Comparison of ENCODE assay signal across 8 mouse cellular contexts in the genomic region with DNA sequence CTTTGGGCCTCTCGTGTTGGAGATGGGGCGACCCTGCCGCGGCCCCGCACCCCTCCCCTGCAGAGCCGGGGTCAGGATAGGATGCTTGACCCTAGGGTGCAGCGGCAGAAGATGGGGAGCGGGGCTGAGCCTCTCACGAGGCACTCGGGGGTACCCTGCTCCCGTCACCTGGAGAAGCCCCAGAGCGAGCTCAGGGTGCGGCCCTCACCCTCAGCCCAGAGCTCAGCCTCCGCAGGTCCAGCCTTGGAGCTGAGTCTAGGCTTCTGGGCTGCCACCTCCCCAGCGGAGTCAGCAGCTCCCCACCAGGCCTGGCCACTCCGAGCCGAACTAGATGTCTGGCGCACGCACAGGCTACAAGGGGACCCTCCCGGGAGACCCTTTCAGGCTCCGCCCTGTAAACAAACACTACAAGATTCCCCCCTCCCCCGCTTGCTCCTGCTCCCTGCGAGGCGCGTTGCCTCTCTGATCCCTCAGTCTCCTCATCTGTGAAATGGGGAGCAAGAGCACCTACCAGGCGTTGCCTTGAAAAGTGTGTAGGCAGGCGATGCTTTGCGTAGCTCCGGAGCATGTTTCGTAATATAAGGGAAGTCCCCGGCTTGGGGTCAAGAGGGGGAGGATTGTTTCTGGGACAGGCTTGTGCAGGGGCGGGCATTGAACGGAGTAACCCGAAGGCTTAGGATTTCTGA. TPM values are rescaled to one million over a fixed set of nuclear protein-coding genes. Genes with fewer than 3 reads are reported as not detected.
A peak's percentile ranks its signal among the peaks of the same experiment; 100 is the strongest.
DNase-seq lines count a peak whose midpoint lies in the region; ATAC-seq and TF ChIP-seq lines count a peak whose summit lies in the region.

No protein-coding gene starts in this region.

- no peaks in the 10 kb centered on the region for H3K27me3 ChIP-seq in kidney, embryonic 15.5 days
- H3K27me3 ChIP-seq in Patski = no peaks in the 10 kb centered on the region
- no peaks in the 10 kb centered on the region for H3K27me3 ChIP-seq in heart, embryonic 13.5 days (replicated peaks)
- H3K27me3 ChIP-seq in limb, embryonic 13.5 days = no peaks in the 10 kb centered on the region
- no peaks in the 10 kb centered on the region; the same call in 1 of the 2 replicates for H3K27me3 ChIP-seq in midbrain, embryonic 11.5 days (ENCODE audit: control insufficient read depth, insufficient read depth, low read length)
- no peaks in the 10 kb centered on the region; the same call in 1 of the 2 replicates for H3K27me3 ChIP-seq in stomach, embryonic 16.5 days (ENCODE audit: control insufficient read depth, insufficient read depth, low read length)

- H3K4me1 ChIP-seq in kidney, embryonic 15.5 days = peaks cover 49% of the 10 kb centered on the region
- peaks cover 58% of the 10 kb centered on the region for H3K4me1 ChIP-seq in heart, embryonic 13.5 days
- peaks cover 44% of the 10 kb centered on the region for H3K4me1 ChIP-seq in limb, embryonic 13.5 days
- H3K4me1 ChIP-seq in midbrain, embryonic 11.5 days (ENCODE audit: control insufficient read depth, insufficient read depth, low read length) = peaks cover 21% of the 10 kb centered on the region
- peaks cover 28% of the 10 kb centered on the region for H3K4me1 ChIP-seq in stomach, embryonic 16.5 days (ENCODE audit: control insufficient read depth, insufficient read depth, low read length)

- H3K9me3 ChIP-seq in kidney, embryonic 15.5 days (replicated peaks) = no peaks in the 10 kb centered on the region
- H3K9me3 ChIP-seq in heart, embryonic 13.5 days = no peaks in the 10 kb centered on the region
- H3K9me3 ChIP-seq in limb, embryonic 13.5 days = no peaks in the 10 kb centered on the region
- H3K9me3 ChIP-seq in midbrain, embryonic 11.5 days (ENCODE audit: control insufficient read depth, low read length) = no peaks in the 10 kb centered on the region
- H3K9me3 ChIP-seq in stomach, embryonic 16.5 days (replicated peaks; ENCODE audit: control insufficient read depth, low read length) = no peaks in the 10 kb centered on the region

- H3K36me3 ChIP-seq in kidney, embryonic 15.5 days = peaks cover 5% of the 10 kb centered on the region; the same call in 1 of the 2 replicates
- peaks cover 4% of the 10 kb centered on the region for H3K36me3 ChIP-seq in heart, embryonic 13.5 days
- peaks cover 5% of the 10 kb centered on the region for H3K36me3 ChIP-seq in limb, embryonic 13.5 days
- H3K36me3 ChIP-seq in midbrain, embryonic 11.5 days (ENCODE audit: control insufficient read depth, insufficient read depth, low read length) = no peaks in the 10 kb centered on the region
- no peaks in the 10 kb centered on the region for H3K36me3 ChIP-seq in stomach, embryonic 16.5 days (ENCODE audit: control insufficient read depth, insufficient read depth, low read length)

- POLR2A ChIA-PET in Patski (lab: Charles Lee) = interaction anchor here (0.9 to 1.3 kb wide), 3 partner anchors 12 to 87 kb away, joined by 3 read pairs; no protein-coding TSS in a partner anchor

- ATAC-seq in kidney, embryonic 15.5 days (replicated peaks; ENCODE audit: low FRiP score) = peak; percentile 35
- peak; percentile 22 for ATAC-seq in Patski
- 0 out of 2 replicates have a peak, but pooled peaks have one; percentile 3 for ATAC-seq in heart, embryonic 13.5 days (ENCODE audit: extremely low read depth, insufficient number of reproducible peaks, low FRiP score, low TSS enrichment)
- peak; percentile 22 for ATAC-seq in limb, embryonic 13.5 days (ENCODE audit: low FRiP score, low read depth)
- ATAC-seq in midbrain, embryonic 11.5 days (ENCODE audit: low FRiP score) = peak; percentile 22
- ATAC-seq in stomach, embryonic 16.5 days (ENCODE audit: insufficient read depth, low FRiP score) = peak; percentile 49; the same call in 1 of the 2 replicates

- DNase-seq in kidney, adult 18-20 months = no peak
- no peak for DNase-seq in Patski (ENCODE audit: low read depth, low spot score)
- peak; percentile 67 for DNase-seq in embryo, embryonic 9.5 days (ENCODE audit: extremely low spot score)
- DNase-seq in midbrain, embryonic 11.5 days (ENCODE audit: low spot score, missing footprints) = peak; percentile 92

- CTCF ChIA-PET in Patski (lab: Charles Lee) = interaction anchor here (1.0 to 1.8 kb wide), 4 partner anchors 14 to 25 kb away, joined by 3 to 5 read pairs (median 4); no protein-coding TSS in a partner anchor

- no peak for TF ChIP-seq CTCF in Patski (IDR thresholded peaks at IDR 0.05)

- H3K27ac ChIP-seq in kidney, embryonic 15.5 days = peak overlapping the region; percentile 84
- peak overlapping the region; percentile 90 for H3K27ac ChIP-seq in heart, embryonic 13.5 days (replicated peaks)
- peak overlapping the region; percentile 28; the same call in 1 of the 2 replicates for H3K27ac ChIP-seq in limb, embryonic 13.5 days
- H3K27ac ChIP-seq in midbrain, embryonic 11.5 days (ENCODE audit: low read depth, low read length) = no peak overlapping the region
- peak overlapping the region; percentile 10; the same call in 1 of the 2 replicates for H3K27ac ChIP-seq in stomach, embryonic 16.5 days (ENCODE audit: low read length)

- H3K9ac ChIP-seq in kidney, embryonic 15.5 days = peak overlapping the region; percentile 76
- H3K9ac ChIP-seq in heart, embryonic 13.5 days = peak overlapping the region; percentile 89
- H3K9ac ChIP-seq in limb, embryonic 13.5 days = peak overlapping the region; percentile 87
- H3K9ac ChIP-seq in midbrain, embryonic 11.5 days (ENCODE audit: low read length) = peak overlapping the region; percentile 78
- H3K9ac ChIP-seq in stomach, embryonic 16.5 days (ENCODE audit: low read length) = peak overlapping the region; percentile 86

- in situ Hi-C loops in Patski (cut with MboI; ENCODE audit: low pct_unique_long_range_greater_than_20kb) = no loop called here

- H3K4me3 ChIP-seq in kidney, embryonic 15.5 days (replicated peaks) = peak overlapping the region; percentile 79
- H3K4me3 ChIP-seq in heart, embryonic 13.5 days = peak overlapping the region; percentile 84
- H3K4me3 ChIP-seq in limb, embryonic 13.5 days = peak overlapping the region; percentile 77
- H3K4me3 ChIP-seq in midbrain, embryonic 11.5 days (ENCODE audit: low read depth, low read length) = peak overlapping the region; percentile 68
- peak overlapping the region; percentile 71 for H3K4me3 ChIP-seq in stomach, embryonic 16.5 days (replicated peaks; ENCODE audit: low read length)

- WGBS in kidney, embryonic 15.5 days = 5% methylated on average over 34 of the region's 34 CpGs
- 5% methylated on average over 34 of the region's 34 CpGs for WGBS in heart, embryonic 13.5 days
- 7% methylated on average over 34 of the region's 34 CpGs for WGBS in limb, embryonic 13.5 days
- 8% methylated on average over 34 of the region's 34 CpGs for WGBS in midbrain, embryonic 11.5 days
- 5% methylated on average over 34 of the region's 34 CpGs for WGBS in stomach, embryonic 16.5 days

- H3K4me2 ChIP-seq in kidney, embryonic 15.5 days = peak overlapping the region; percentile 98
- H3K4me2 ChIP-seq in heart, embryonic 13.5 days = peak overlapping the region; percentile 96
- H3K4me2 ChIP-seq in limb, embryonic 13.5 days (replicated peaks) = peak overlapping the region; percentile 86
- peak overlapping the region; percentile 93 for H3K4me2 ChIP-seq in midbrain, embryonic 11.5 days
- peak overlapping the region; percentile 84 for H3K4me2 ChIP-seq in stomach, embryonic 16.5 days (ENCODE audit: low read depth, low read length)

RNA-seq across cellular contexts. Expression of a gene that starts 7.9 kb away (rescaled TPM):
- polyA plus RNA-seq in kidney, embryonic 15.5 days (2015; fragmentation: Nextera tagmentation; extraction: Ambion mirVana) = 17.0 and 17.6 TPM in 2 replicates
- 38.2 TPM for polyA plus RNA-seq in Patski (2021)
- 24.8 and 29.1 TPM in 2 replicates for polyA plus RNA-seq in heart, embryonic 13.5 days (2015; fragmentation: Nextera tagmentation; extraction: Ambion mirVana)
- 29.5 and 29.7 TPM in 2 replicates for polyA plus RNA-seq in limb, embryonic 13.5 days (2015; fragmentation: Nextera tagmentation; extraction: Ambion mirVana)
- polyA plus RNA-seq in midbrain, embryonic 11.5 days (2014; fragmentation: Nextera tagmentation; extraction: Ambion mirVana) = 3.4 and 4.5 TPM in 2 replicates
- 17.1 and 18.5 TPM in 2 replicates for polyA plus RNA-seq in stomach, embryonic 16.5 days (2015; fragmentation: Nextera tagmentation; extraction: Ambion mirVana)

RNA-seq across cellular contexts. Expression of a gene that starts 14.2 kb away (rescaled TPM):
- polyA plus RNA-seq in kidney, embryonic 15.5 days (2015; fragmentation: Nextera tagmentation; extraction: Ambion mirVana) = 32.6 and 34.4 TPM in 2 replicates
- 99.0 TPM for polyA plus RNA-seq in Patski (2021)
- polyA plus RNA-seq in heart, embryonic 13.5 days (2015; fragmentation: Nextera tagmentation; extraction: Ambion mirVana) = 302 and 318 TPM in 2 replicates
- polyA plus RNA-seq in limb, embryonic 13.5 days (2015; fragmentation: Nextera tagmentation; extraction: Ambion mirVana) = 42.0 and 49.8 TPM in 2 replicates
- polyA plus RNA-seq in midbrain, embryonic 11.5 days (2014; fragmentation: Nextera tagmentation; extraction: Ambion mirVana) = 18.3 and 22.0 TPM in 2 replicates
- 27.4 and 60.2 TPM in 2 replicates for polyA plus RNA-seq in stomach, embryonic 16.5 days (2015; fragmentation: Nextera tagmentation; extraction: Ambion mirVana)

RNA-seq across cellular contexts. Expression of a gene that starts 20.5 kb away (rescaled TPM):
- polyA plus RNA-seq in kidney, embryonic 15.5 days (2015; fragmentation: Nextera tagmentation; extraction: Ambion mirVana) = 22.3 and 23.2 TPM in 2 replicates
- 28.8 TPM for polyA plus RNA-seq in Patski (2021)
- polyA plus RNA-seq in heart, embryonic 13.5 days (2015; fragmentation: Nextera tagmentation; extraction: Ambion mirVana) = 37.6 and 38.7 TPM in 2 replicates
- polyA plus RNA-seq in limb, embryonic 13.5 days (2015; fragmentation: Nextera tagmentation; extraction: Ambion mirVana) = 37.2 and 39.5 TPM in 2 replicates
- polyA plus RNA-seq in midbrain, embryonic 11.5 days (2014; fragmentation: Nextera tagmentation; extraction: Ambion mirVana) = 13.2 and 13.6 TPM in 2 replicates
- polyA plus RNA-seq in stomach, embryonic 16.5 days (2015; fragmentation: Nextera tagmentation; extraction: Ambion mirVana) = 19.8 and 22.9 TPM in 2 replicates

RNA-seq across cellular contexts. Expression of a gene that starts 31.9 kb away (rescaled TPM):
- 0.10 and 0.17 TPM in 2 replicates for polyA plus RNA-seq in kidney, embryonic 15.5 days (2015; fragmentation: Nextera tagmentation; extraction: Ambion mirVana)
- polyA plus RNA-seq in Patski (2021) = 0.08 TPM
- 0.21 TPM in 1 of 2 replicates, not detected in the other for polyA plus RNA-seq in heart, embryonic 13.5 days (2015; fragmentation: Nextera tagmentation; extraction: Ambion mirVana)
- 0.19 and 0.23 TPM in 2 replicates for polyA plus RNA-seq in limb, embryonic 13.5 days (2015; fragmentation: Nextera tagmentation; extraction: Ambion mirVana)
- polyA plus RNA-seq in midbrain, embryonic 11.5 days (2014; fragmentation: Nextera tagmentation; extraction: Ambion mirVana) = 0.25 and 0.49 TPM in 2 replicates
- polyA plus RNA-seq in stomach, embryonic 16.5 days (2015; fragmentation: Nextera tagmentation; extraction: Ambion mirVana) = 0.10 and 0.15 TPM in 2 replicates

RNA-seq across cellular contexts. Expression of a gene that starts 32.8 kb away (rescaled TPM):
- 2.0 and 2.7 TPM in 2 replicates for polyA plus RNA-seq in kidney, embryonic 15.5 days (2015; fragmentation: Nextera tagmentation; extraction: Ambion mirVana)
- 0.47 TPM for polyA plus RNA-seq in Patski (2021)
- 0.36 TPM in 1 of 2 replicates, not detected in the other for polyA plus RNA-seq in heart, embryonic 13.5 days (2015; fragmentation: Nextera tagmentation; extraction: Ambion mirVana)
- polyA plus RNA-seq in limb, embryonic 13.5 days (2015; fragmentation: Nextera tagmentation; extraction: Ambion mirVana) = 1.8 and 2.5 TPM in 2 replicates
- 2.0 and 2.1 TPM in 2 replicates for polyA plus RNA-seq in midbrain, embryonic 11.5 days (2014; fragmentation: Nextera tagmentation; extraction: Ambion mirVana)
- polyA plus RNA-seq in stomach, embryonic 16.5 days (2015; fragmentation: Nextera tagmentation; extraction: Ambion mirVana) = 0.56 and 0.67 TPM in 2 replicates

Comparison
In these comparisons a context has a peak if more than half of its experiments do, and no peak if none do; other contexts are left out.
1. DNase-seq: peak in embryo, embryonic 9.5 days (single experiment) and midbrain, embryonic 11.5 days (single experiment); none in kidney, adult 18-20 months (single experiment) and Patski (single experiment).
2. Peak in every context shown above with its lines, with median percentiles within 50 percentile points of each other: ATAC-seq, H3K4me2 ChIP-seq, H3K4me3 ChIP-seq and H3K9ac ChIP-seq.